Mouse (Mus musculus) liver, embryonic 13.5 days (tissue): ENCODE measurements at regions not wholly inside any gene's neighbourhood (a gene's known extent, or its start where the extent isn't known, plus 50 kb on each side); places are given as distances from the start of the nearest gene placed in this dataset.

Experiments
- ATAC-seq: fragments of 200-750 bp; cut with Nextera tagmentation; 2 replicates; pipeline ENCODE4 v1.8.0; 2017; ENCODE audit warnings: low read depth, mild to moderate bottlenecking, moderate number of reproducible peaks, moderate library complexity
- DNase-seq: peaks from one replicate; pipeline ENCODE4 v3.0.0; 2022
- H3K27ac ChIP-seq: fragments of 300-500 bp; sonication (generic); 2 replicates; pipeline ENCODE4 v1.5.1; 2015; ENCODE audit warnings: moderate library complexity, mild to moderate bottlenecking, inconsistent platforms
- H3K27me3 ChIP-seq: fragments of 300-500 bp; sonication (generic); 2 replicates; pipeline ENCODE4 v1.6.1; 2015; ENCODE audit warnings: mild to moderate bottlenecking, inconsistent platforms
- H3K36me3 ChIP-seq: fragments of 300-500 bp; sonication (generic); 2 replicates; pipeline ENCODE4 v1.6.1; 2015; ENCODE audit warnings: mild to moderate bottlenecking, inconsistent platforms
- H3K4me1 ChIP-seq: fragments of 300-500 bp; sonication (generic); replicated peaks from 2 replicates; pipeline ENCODE4 v1.6.1; 2015; ENCODE audit warnings: inconsistent platforms
- H3K4me2 ChIP-seq: fragments of 300-500 bp; sonication (generic); 2 replicates; pipeline ENCODE4 v1.6.1; 2015; ENCODE audit warnings: inconsistent platforms, mild to moderate bottlenecking, moderate library complexity
- H3K4me3 ChIP-seq: fragments of 300-500 bp; sonication (generic); replicated peaks from 2 replicates; pipeline ENCODE4 v1.5.1; 2015; ENCODE audit warnings: mild to moderate bottlenecking, inconsistent platforms
- H3K9ac ChIP-seq: fragments of 300-500 bp; sonication (generic); 2 replicates; pipeline ENCODE4 v1.6.1; 2015; ENCODE audit warnings: mild to moderate bottlenecking, inconsistent platforms
- H3K9me3 ChIP-seq: fragments of 300-500 bp; sonication (generic); replicated peaks from 2 replicates; pipeline ENCODE4 v1.6.1; 2016; ENCODE audit warnings: inconsistent platforms
- WGBS: fragments of 180-500 bp; shearing (Covaris S2); methylation state at CpG from one replicate; pipeline ENCODE4 v1.1.7; 2015; ENCODE audit not compliant: insufficient replicate concordance; 5-methylcytosine and 5-hydroxymethylcytosine counted together

DNA sequence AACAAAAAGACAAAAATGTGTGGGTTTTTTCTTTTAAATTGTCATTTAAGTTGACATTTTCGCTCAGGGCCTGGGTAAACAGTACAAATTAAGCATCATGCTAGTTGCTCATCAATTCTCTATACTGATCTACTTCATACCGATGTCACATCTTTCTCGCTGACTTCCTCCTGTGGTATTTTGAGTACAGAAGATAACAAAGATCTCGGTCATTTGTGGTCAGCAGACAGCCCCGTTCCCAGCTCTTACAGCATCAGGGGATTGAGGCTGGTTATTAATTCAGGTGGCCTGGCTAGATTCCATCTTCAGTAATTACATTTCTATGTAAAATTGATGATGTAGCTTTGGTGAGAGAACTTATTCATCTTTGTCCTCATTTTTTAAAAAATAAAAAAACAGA is 483.6 kb upstream of the Gm11114 start:
- no peak overlapping the region for H3K4me2 ChIP-seq
- no peak for ATAC-seq
- H3K9ac ChIP-seq: no peak overlapping the region
- no peak overlapping the region for H3K4me3 ChIP-seq
- H3K36me3 ChIP-seq: no peaks in the 10 kb centered on the region
- H3K9me3 ChIP-seq: no peaks in the 10 kb centered on the region
- 19% methylated on average over 5 of the region's 5 CpGs for WGBS
- H3K27me3 ChIP-seq: no peaks in the 10 kb centered on the region
- H3K4me1 ChIP-seq: no peaks in the 10 kb centered on the region
- DNase-seq: no peak
- no peak overlapping the region for H3K27ac ChIP-seq

DNA sequence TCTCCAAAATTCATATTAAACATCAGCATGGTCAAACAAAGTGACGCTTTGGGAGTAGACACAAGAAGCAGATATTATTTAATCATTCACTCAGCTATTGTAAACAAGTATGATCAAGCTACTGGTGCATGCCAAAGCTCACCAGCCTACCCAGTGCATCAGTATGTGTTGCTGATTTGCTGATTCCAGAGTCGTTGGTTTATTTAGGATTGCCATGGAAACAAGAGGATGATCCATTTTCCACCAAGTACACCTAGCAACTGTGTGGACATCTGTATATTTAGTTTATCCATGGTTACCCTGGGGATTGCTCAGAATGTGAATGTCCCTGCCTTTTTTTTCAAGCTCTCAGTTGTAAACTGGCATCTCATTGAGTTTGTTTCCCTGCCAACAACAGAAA is 481.9 kb upstream of the Gm11114 start:
- ATAC-seq (no peak), DNase-seq (no peak)
- no peaks in the 10 kb centered on the region for H3K9me3 ChIP-seq
- H3K9ac ChIP-seq: no peak overlapping the region
- no peak overlapping the region for H3K4me2 ChIP-seq
- no peaks in the 10 kb centered on the region for H3K27me3 ChIP-seq
- H3K4me3 ChIP-seq: no peak overlapping the region
- 54% methylated on average over 2 of the region's 2 CpGs for WGBS
- no peaks in the 10 kb centered on the region for H3K36me3 ChIP-seq
- H3K4me1 ChIP-seq: no peaks in the 10 kb centered on the region
- no peak overlapping the region for H3K27ac ChIP-seq

DNA sequence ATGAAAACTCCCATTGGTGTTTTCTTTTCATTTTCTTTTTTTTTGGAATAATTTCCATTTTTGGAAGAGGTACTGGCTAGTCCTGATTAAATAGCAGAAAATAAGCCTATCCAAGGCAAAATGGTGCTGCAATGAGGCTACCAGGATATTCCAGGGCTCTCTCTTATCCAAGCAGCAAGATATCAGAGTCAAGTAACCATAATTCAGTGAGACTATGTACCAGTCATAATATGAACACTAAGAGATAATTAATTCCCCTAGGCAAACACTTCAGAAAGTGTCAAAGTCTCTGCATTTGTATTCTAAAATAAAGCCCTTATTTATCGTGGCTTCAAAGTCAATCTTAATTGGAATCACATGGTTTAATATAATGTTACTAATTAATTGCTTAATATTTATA is 475.1 kb upstream of the Gm11114 start:
- no peak for ATAC-seq
- 73% methylated on average over 1 of the region's 1 CpGs for WGBS

DNA sequence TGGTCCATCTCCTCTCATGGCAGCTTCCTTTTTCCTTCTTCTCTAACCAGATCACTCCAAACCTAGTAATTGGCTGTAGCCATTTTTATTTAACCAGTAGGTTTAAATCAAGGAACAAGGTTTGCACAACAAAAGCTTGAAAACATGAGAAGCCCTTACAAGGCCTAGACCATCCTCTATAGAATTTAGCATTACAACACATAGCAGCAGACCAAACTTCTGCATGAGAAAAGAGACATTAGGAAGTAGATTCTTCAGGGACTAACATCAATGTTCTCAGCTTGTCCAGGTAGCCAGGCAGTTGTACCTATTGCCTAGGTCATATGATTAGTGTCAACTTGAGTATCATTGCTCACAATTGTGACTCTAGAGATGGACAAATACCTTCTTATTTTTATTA is 468.6 kb upstream of the Gm11114 start:
- ATAC-seq (no peak), DNase-seq (no peak)
- H3K9me3 ChIP-seq: no peaks in the 10 kb centered on the region
- H3K27ac ChIP-seq: no peak overlapping the region
- H3K27me3 ChIP-seq: no peaks in the 10 kb centered on the region
- H3K9ac ChIP-seq: no peak overlapping the region
- H3K4me3 ChIP-seq: no peak overlapping the region
- no peaks in the 10 kb centered on the region for H3K4me1 ChIP-seq
- H3K36me3 ChIP-seq: no peaks in the 10 kb centered on the region
- H3K4me2 ChIP-seq: no peak overlapping the region

More for the DNA sequence above, 475.1 kb upstream of the Gm11114 start:
- Histone ChIP-seq H3K4me1 (no peaks in the 10 kb centered on the region), H3K9me3 (no peaks in the 10 kb centered on the region), H3K36me3 (no peaks in the 10 kb centered on the region), H3K27me3 (no peaks in the 10 kb centered on the region), H3K27ac (no peak overlapping the region), H3K9ac (no peak overlapping the region), H3K4me2 (no peak overlapping the region), H3K4me3 (no peak overlapping the region)
- DNase-seq: no peak

DNA sequence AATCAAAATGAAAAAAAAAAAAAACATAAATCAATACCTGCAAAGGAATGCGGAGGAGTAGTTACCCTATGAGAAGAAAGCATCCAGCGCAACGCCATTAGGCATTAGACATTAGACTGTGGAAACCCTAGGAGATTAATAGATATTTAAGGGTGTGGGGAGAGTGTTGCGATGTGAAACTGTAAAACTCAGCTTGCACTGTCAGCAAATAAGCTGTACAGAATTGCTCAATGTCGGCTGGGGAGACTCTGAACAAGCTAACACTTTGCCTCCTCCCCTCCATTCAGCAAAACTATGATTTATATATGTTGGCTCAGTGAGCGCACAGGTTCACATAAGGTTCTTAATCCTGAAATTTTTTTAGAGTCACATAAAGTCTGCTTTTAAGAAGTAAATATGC is 451.0 kb upstream of the Gm11114 start:
- ATAC-seq (no peak), DNase-seq (no peak)
- Histone ChIP-seq H3K27ac (no peak overlapping the region), H3K36me3 (no peaks in the 10 kb centered on the region), H3K27me3 (no peaks in the 10 kb centered on the region), H3K4me2 (no peak overlapping the region), H3K9me3 (no peaks in the 10 kb centered on the region), H3K4me3 (no peak overlapping the region), H3K4me1 (no peaks in the 10 kb centered on the region), H3K9ac (no peak overlapping the region)
- 72% methylated on average over 6 of the region's 6 CpGs for WGBS

DNA sequence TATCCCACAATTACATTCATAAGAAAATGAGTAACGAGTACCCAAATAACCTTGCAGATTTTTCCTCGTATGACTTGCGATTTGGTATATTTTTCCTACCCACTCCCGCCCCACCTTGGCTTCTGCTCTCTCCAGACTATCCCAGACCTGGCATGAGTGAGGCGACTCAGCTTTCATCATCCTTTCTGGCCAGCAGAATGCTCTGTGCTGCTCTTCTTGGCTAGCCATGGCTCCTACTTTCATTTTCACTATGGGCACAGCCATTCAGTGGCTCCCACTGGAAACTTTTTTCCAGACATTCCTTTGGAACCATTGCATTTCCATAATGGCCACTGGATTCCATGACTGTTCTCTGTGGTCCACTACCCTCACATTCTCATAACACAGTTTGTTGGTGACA is 449.1 kb upstream of the Gm11114 start:
- Histone ChIP-seq H3K4me2 (no peak overlapping the region), H3K4me1 (no peaks in the 10 kb centered on the region), H3K9me3 (no peaks in the 10 kb centered on the region), H3K27me3 (no peaks in the 10 kb centered on the region), H3K27ac (no peak overlapping the region), H3K4me3 (no peak overlapping the region), H3K9ac (no peak overlapping the region), H3K36me3 (no peaks in the 10 kb centered on the region)
- ATAC-seq (no peak), DNase-seq (no peak)
- 70% methylated on average over 5 of the region's 5 CpGs for WGBS

DNA sequence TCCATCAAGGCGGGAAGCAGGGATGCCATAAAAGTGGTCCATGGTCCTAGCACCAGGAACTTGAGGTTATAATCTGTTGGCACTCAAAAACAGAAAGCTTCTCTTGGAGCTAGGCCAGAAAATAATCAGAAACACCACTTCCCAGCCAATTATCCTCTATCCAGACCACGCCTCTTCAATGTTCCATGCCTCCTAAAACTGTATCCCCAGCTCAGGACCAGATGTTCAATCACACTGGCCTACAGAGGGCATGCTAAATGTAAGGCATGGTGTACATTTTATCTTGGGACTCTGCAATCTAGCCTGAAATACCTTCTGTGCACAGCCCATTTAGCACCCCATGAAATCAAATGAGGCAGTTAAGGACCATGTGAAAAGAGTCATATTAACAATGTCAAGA is 418.4 kb upstream of the Gm11114 start:
- no peaks in the 10 kb centered on the region for H3K36me3 ChIP-seq
- H3K9me3 ChIP-seq: no peaks in the 10 kb centered on the region
- no peaks in the 10 kb centered on the region for H3K27me3 ChIP-seq
- H3K4me2 ChIP-seq: no peak overlapping the region
- ATAC-seq (no peak), DNase-seq (no peak)
- H3K27ac ChIP-seq: no peak overlapping the region
- no peak overlapping the region for H3K4me3 ChIP-seq
- WGBS: 40% methylated on average over 2 of the region's 2 CpGs
- no peaks in the 10 kb centered on the region for H3K4me1 ChIP-seq
- no peak overlapping the region for H3K9ac ChIP-seq

DNA sequence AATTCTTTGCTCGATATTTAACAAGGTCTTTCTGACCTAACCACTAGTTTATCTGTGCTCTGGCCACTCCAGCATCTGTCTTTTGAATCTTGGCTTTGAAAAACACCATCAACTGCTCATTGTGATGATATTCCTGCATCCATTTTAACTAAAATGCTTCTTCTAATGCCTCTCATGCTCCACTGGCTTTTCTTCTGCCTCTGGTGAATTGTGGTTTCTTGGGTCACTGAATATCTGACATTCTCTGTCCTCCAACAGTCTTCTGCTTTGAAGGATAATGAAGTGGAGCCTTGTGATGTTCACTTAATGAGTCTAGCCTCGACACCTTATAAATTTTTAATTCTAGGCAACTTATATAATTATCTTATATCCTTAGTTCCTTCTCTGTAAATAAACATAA is 416.5 kb upstream of the Gm11114 start:
- 42% methylated on average over 2 of the region's 2 CpGs for WGBS
- Histone ChIP-seq H3K36me3 (no peaks in the 10 kb centered on the region), H3K27me3 (no peaks in the 10 kb centered on the region), H3K9me3 (no peaks in the 10 kb centered on the region), H3K4me1 (no peaks in the 10 kb centered on the region), H3K9ac (no peak overlapping the region), H3K27ac (no peak overlapping the region), H3K4me2 (no peak overlapping the region), H3K4me3 (no peak overlapping the region)
- DNase-seq: no peak
- ATAC-seq: no peak

DNA sequence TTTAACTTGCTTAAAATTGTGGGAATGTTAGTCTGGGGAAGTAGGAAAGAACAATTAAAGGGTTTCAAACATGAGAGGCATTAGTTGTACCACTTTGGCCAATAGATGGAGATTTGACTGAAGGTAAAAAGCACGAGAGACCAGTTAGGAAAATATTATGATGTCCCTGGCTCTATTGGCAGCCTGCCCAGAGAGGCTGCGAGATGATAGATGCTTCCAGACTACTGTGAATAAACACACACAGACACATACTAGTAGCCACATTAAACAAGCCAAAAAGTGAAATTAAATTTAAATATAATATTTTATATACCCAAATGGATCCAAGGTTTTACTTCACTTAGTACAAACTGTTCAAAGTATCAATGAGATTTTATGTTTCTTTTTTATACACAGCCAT is 411.9 kb upstream of the Gm11114 start:
- H3K4me2 ChIP-seq: no peak overlapping the region
- no peak for DNase-seq
- ATAC-seq: no peak
- no peak overlapping the region for H3K4me3 ChIP-seq
- no peaks in the 10 kb centered on the region for H3K4me1 ChIP-seq
- no peak overlapping the region for H3K9ac ChIP-seq
- 53% methylated on average over 2 of the region's 2 CpGs for WGBS
- H3K27ac ChIP-seq: no peak overlapping the region
- no peaks in the 10 kb centered on the region for H3K27me3 ChIP-seq
- no peaks in the 10 kb centered on the region for H3K9me3 ChIP-seq
- no peaks in the 10 kb centered on the region for H3K36me3 ChIP-seq

DNA sequence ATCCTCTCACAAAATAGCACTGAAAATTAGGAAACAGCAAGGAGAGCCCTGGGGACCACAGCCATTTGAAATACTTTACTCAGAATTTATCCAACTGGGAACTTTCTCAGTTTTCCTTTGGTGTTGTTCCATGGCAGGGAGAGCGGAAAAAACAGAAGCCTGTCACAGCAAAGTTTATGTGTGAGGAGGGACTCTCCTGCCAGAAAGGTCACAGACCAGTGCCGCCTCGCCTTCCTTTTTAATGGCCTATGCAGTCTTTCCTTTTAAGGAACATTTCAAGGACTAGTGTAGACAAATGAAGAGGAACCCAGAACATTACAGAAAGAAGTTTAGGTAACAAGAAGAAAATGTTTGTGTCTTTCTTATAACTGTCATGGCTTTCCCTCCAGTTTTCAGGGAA is 406.3 kb upstream of the Gm11114 start:
- Histone ChIP-seq H3K9ac (no peak overlapping the region), H3K27me3 (no peaks in the 10 kb centered on the region), H3K4me2 (no peak overlapping the region), H3K36me3 (no peaks in the 10 kb centered on the region), H3K27ac (no peak overlapping the region), H3K4me3 (no peak overlapping the region), H3K4me1 (no peaks in the 10 kb centered on the region), H3K9me3 (no peaks in the 10 kb centered on the region)
- WGBS: 66% methylated on average over 3 of the region's 3 CpGs
- DNase-seq: no peak
- ATAC-seq: no peak

DNA sequence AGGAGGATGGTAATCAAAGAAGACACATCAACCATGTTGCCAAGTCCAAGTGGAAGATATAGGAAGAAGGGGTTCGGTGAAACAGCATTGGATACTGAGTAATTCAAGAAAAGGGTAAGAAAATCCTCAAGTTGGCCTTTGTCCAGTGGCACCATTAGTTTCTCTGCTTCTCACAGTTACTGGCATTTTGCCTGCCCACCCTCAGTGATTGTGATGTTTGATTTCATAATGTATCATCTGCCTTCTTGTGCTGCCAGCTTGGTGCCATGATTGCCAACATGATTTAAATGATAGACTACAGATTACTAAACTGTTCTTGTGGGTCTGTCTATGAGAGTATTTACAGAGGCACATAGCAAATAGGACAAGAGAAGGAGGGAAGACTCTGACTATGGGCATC is 399.3 kb upstream of the Gm11114 start:
- ATAC-seq (no peak), DNase-seq (no peak)
- Histone ChIP-seq H3K9ac (no peak overlapping the region), H3K36me3 (no peaks in the 10 kb centered on the region), H3K27me3 (no peaks in the 10 kb centered on the region), H3K4me2 (no peak overlapping the region), H3K4me3 (no peak overlapping the region), H3K27ac (no peak overlapping the region), H3K4me1 (no peaks in the 10 kb centered on the region), H3K9me3 (no peaks in the 10 kb centered on the region)
- 74% methylated on average over 1 of the region's 1 CpGs for WGBS

DNA sequence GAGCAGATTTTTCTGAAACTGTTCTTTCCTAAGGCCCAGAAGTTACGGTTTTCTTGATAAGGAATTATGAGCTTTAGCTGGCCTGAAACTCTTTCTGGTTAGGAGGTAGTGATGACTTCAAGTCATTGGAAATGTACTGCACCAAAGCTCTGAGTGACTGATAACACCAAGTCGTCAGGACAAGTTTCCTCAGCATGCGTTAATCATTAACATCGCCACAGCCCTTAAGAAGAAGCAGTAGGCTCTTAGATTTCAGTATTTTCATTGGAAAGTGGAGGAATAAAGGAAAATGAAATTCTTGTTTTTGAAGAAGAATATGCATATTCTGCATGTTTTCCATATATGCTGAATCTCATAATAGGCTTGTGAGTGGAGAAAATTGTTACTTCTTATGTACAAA is 390.3 kb upstream of the Gm11114 start:
- H3K36me3 ChIP-seq: no peaks in the 10 kb centered on the region
- H3K4me2 ChIP-seq: no peak overlapping the region
- no peak overlapping the region for H3K4me3 ChIP-seq
- no peak for DNase-seq
- no peak for ATAC-seq
- H3K9ac ChIP-seq: no peak overlapping the region
- no peak overlapping the region for H3K27ac ChIP-seq
- 68% methylated on average over 4 of the region's 4 CpGs for WGBS
- no peaks in the 10 kb centered on the region for H3K4me1 ChIP-seq
- H3K27me3 ChIP-seq: no peaks in the 10 kb centered on the region
- no peaks in the 10 kb centered on the region for H3K9me3 ChIP-seq

DNA sequence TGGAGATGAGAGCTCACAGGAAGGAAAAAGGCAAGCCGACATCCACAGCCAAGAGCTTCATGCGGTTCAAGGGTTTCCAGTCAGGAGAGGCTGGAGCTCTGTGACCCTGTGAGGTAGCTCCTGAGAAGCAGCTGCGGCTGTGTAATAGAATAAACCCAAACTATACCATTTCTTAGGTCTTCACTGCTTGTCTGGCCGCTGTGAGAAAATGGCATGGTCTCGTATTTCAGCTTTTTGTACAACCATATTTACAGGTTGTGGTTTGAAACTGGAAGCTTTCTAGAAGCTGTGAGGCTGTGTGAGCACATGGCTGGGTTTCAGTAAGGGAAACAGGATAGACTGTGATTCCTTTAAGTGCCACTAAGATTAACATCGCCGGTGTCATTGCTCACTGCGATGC is 388.6 kb upstream of the Gm11114 start:
- ATAC-seq: no peak
- no peak overlapping the region for H3K27ac ChIP-seq
- DNase-seq: no peak
- no peak overlapping the region for H3K4me3 ChIP-seq
- WGBS: 68% methylated on average over 8 of the region's 8 CpGs
- no peaks in the 10 kb centered on the region for H3K27me3 ChIP-seq
- no peak overlapping the region for H3K4me2 ChIP-seq
- H3K9ac ChIP-seq: no peak overlapping the region
- no peaks in the 10 kb centered on the region for H3K9me3 ChIP-seq
- no peaks in the 10 kb centered on the region for H3K36me3 ChIP-seq
- no peaks in the 10 kb centered on the region for H3K4me1 ChIP-seq
